Mouse (Mus musculus) ovary, postnatal 14 days (tissue): ENCODE measurements around the gene Wdr38.

ENCODE experiments used
- DNase-seq: peaks from one replicate; pipeline ENCODE4 v3.0.0; 2022; ENCODE audit warnings: low spot score

Wdr38 gene

DNA sequence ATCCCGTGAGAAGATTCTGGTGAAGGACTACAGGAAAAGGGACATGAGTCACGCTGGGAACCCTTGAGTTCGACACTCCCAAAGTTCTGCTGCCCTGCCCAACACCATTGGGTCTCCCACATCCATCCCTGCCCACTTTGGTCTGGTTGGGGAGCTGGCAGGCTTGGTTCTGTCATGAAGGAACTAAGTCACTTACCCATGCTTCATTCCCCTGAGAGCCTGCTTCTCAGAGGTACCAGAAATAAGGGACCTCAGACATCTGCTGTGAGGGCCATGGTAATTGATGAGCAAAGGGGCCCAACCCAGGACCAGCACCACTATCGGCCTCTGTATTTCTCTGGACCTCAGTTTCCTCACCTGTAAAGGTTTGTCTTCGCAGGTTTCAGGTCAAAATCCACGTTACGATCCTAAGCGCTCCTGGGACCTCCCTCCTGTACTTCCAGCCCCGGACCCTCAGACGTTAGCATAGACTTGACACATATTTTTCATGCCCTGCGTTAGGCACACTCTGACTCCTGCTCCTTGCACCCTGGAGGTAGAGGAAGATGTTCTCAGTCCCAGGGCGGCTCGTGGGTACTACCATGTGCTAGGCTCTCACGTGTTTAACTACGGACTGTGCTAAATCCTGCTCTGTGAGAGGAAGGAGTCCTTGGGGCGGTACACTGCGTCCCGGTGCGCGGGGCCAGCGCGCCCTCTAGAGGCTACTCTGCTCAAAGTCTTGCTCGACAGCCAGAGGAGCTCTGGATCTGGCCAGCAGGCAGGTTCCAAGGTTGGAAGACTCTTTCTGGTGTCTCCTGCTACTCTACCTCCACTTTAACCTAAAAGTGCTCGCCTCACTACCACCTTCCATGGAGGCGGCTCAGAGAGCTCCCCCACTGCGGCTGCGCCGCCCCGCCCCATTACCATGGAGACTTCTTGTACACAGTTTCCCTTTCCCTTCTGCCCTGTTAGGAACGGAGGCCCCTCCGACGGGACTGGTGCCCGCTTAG is at the start of gene Wdr38:
Wdr38 (plus strand) TSS at position 91 of the 989 bp plus-strand sequence.
- peak; percentile 88 for DNase-seq

- no peak for DNase-seq
Measured at GRCm38 (mm10) chr2:38947566-38947965, 49.7 kb upstream of the Wdr38 start.

GRCm38 (mm10) chr2:38950281-38950719 is 47.0 kb upstream of the Wdr38 start:
- peak; percentile 66 for DNase-seq

GRCm38 (mm10) chr2:38953152-38953883 is 44.0 kb upstream of the Wdr38 start:
- DNase-seq = peak; percentile 26

DNA sequence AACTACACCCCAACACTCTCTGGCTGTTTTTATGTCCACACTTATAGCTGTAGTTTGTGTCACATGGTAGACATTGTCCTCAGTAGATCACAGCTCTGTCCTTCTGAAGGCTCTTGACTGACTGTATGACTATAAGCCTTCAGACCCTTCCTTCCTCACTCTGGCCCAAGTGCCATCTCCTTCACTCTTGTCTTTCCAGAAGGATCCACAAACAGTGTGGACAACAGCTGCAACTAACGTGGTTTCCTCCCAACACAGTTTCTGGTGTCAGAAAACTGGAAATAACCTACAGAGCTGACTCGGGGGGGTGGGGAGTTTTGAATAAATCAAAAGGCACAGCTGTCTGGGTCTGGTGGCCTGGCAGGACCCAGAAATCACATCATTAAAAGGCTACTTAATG is 41.2 kb upstream of the Wdr38 start:
- DNase-seq = no peak

GRCm38 (mm10) chr2:38957671-38958223 is 39.5 kb upstream of the Wdr38 start:
- no peak for DNase-seq

DNA sequence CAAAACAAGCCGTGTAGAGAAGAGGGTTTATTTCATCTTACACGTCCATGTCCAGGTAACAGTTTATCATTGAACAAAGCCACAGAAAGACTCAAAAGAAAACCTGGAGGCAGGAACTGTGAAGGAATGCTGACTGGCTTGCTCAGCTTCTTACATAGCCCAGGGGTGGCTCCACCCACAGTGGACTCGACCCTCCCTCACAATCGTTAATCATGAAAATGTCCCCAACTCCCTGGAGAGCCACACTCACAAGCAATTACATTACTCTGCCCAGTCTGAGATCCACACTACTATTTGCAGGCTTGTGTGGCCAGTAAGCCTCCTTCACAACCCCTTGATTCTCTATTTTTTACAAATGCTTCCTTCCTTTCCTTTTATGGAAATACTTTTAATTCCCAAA is 33.1 kb upstream of the Wdr38 start:
- no peak for DNase-seq

GRCm38 (mm10) chr2:38969650-38970049 is 27.6 kb upstream of the Wdr38 start:
- no peak for DNase-seq

- DNase-seq = no peak
Measured at GRCm38 (mm10) chr2:38970057-38970456, 27.2 kb upstream of the Wdr38 start.

DNA sequence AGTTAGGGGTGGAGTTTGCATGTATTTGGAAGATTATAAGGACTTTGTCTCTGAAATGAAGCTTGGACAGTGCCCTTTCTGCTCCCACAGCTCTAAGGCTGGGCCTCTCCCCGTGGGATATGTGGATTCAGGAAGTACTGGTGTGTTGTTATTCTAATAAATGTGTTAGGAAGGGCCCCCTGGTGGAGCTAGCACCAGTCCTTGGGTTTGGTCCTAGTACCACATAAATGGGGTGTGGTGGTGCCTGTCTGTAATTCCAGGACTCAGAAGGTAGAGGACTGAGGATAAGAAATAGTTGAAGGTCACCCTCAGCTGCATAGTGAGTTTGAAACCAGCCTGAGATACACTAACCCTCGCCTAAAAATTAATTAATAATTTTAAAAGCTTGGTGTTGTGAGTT is 24.1 kb upstream of the Wdr38 start:
- DNase-seq = no peak

- DNase-seq = no peak
Measured at GRCm38 (mm10) chr2:38973701-38974100, 23.6 kb upstream of the Wdr38 start.

DNA sequence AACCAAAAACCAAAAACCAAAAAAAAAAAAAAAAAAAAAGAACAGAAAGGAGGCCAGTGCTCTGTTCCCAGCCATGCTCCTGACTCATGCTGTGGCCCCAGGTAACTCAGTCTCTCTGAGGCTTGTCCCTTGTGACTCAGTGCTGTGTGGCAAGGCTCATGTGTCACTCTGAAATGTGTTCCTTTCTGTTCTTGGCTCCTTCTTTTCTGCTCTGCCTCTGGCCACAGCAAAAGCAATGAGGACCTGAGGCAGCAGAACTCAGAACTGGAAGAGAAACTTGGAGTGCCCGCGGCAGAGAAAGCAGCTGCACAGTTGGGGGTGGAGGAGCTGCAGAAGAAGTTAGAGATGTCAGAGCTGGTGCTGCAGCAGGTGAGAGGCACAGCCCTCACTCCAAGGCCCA is 23.1 kb upstream of the Wdr38 start:
- no peak for DNase-seq

DNA sequence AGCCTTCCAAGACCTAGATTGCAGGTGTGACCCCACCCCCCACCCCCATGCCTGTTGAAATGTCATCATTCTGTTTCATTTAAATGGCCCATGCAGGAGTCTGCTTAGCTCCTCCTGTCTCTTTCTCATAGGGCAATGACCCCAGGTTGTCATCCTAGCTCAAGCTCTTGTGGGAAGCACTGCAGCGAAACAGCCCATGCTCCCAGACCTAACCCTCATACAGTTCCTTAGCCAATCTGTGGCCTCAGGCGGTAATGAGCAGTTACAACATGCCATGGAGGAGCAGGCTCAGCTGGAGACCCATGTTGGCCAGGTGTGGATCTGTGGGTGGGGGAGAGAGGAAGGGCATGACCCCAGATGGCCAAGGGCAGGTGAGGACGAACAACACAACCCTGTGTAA is 22.1 kb upstream of the Wdr38 start:
- DNase-seq = no peak

DNA sequence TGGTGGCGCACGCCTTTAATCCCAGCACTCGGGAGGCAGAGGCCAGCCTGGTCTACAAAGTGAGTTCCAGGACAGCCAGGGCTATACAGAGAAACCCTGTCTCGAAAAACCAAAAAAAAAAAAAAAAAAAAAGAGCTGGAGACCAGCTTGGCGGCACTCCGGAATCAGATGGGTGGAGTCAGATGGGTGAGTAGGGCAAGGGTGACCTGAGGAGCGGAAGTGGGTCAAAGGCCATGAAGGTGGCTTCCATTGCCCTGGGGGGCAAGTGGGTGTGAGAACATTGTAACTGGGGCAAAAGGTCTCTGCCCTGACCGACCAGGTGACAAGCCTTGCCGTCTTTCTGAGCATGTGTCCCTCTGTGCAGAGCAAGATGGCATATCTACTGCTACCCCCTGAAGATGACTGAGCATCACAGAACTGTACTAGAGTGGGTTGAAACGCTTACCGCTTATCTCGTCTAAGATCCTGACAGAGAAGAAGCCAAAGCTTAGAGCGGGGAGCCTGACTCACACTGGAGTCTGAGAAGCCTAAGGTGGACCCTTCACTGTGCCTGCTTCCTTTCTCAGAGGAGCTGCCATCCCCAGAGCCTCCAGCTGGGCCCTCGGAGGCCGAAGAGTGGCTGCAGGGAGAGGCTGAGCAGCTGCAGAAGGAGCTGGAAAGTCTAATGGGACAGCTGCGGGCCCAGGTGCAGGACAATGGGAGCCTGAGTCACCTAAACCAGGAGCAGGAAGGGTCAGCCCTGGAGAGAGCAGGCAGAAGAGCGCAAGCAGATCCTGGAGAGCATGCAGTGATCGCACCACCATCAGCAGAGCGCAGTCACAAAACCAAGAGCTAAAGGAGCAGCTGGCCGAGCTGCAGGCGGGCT is 21.1 kb upstream of the Wdr38 start:
- no peak for DNase-seq

- DNase-seq = no peak
Measured at GRCm38 (mm10) chr2:38977837-38978236, 19.4 kb upstream of the Wdr38 start.

DNA sequence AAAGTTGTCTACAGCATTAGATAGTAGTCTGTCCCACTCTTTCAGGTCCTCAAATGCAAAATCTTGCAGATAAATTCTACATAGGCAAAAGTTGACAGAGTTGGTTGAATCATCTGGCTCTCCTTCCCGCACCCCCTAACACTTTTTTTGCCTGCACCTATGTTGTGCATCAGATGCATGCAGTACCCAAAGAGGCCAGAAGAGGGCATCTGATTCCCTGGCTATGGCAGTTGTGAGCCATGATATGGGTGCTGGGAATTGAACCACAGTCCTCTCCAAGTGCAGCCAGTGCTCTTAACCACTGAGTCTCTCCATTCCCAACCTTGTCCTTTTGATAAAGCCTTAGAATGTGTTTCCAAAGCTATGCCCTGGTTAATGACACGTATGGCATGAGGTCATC is 13.8 kb upstream of the Wdr38 start:
- no peak for DNase-seq

DNA sequence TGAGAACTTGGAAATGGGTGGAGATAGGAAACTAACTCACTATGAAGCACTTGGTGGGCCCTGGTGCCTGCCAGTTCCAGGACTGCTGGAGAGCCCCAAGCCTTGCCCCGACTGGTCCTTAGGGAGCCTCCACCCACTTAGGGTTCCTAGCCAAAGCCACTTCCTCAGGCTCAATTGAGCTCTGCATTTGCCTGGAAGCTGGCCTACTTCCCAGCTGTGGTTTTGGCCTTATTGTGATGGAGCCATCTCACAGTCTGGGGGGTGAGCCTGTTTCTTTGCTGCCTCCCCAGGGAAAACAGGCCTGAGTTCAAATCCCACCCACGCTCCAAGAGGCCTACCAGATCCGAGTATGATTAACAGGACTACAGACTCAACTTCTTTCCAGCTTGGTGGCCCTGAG is 10.7 kb upstream of the Wdr38 start:
- no peak for DNase-seq

DNA sequence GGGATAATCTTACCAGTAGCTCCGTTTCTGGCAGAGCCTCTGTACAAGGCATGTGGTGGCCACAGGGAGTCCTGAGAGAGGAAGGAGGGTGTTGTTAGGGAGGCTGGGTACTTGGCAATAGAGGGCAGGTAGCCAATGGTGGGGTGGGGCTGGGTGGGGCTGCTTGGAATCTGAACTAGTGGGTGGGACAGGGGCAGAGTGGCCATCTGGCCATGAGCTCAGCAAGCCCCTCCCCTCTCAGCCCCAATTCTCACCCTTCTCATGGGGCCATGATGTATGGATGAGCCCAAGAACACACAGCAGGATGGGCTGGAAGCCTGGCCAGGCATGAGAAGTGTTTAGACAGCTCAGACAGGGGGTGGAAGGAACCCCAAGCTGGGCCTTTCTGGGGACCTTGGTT is 9.9 kb upstream of the Wdr38 start:
- no peak for DNase-seq

DNA sequence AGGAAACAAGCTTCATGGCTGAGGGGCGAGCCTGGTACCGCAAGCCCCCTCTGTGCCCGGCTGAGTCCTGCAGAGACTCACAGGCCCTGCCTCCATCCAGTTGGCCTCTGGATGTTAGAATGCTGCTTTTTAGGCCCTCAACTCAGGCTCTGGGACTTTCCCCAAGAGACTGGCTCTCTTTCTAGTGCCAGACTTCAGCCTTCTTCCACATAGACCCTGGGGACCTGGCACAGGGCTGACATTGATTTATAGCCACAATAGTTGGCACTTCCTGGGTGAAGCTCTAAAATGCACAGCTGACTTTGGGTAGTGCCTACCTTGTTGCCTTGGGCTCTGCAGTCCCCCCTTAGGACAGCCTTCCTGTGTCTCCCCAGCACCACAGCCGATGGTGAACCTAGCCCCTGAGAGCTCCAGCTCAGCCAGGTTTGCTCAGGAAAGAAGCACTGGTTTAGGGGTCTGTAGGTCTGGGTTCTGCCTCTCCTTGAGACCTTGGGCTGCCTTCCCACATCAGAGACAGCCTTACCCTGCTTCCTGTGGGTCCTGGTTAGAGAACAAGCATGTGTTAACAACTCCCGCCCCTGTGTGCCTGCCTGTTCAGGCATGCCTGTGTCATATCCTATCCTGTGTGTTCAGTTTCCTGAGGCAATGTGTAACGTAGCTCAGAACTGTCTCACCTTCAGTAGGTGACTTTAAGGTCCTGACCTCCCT is 9.3 kb upstream of the Wdr38 start:
- DNase-seq = no peak

DNA sequence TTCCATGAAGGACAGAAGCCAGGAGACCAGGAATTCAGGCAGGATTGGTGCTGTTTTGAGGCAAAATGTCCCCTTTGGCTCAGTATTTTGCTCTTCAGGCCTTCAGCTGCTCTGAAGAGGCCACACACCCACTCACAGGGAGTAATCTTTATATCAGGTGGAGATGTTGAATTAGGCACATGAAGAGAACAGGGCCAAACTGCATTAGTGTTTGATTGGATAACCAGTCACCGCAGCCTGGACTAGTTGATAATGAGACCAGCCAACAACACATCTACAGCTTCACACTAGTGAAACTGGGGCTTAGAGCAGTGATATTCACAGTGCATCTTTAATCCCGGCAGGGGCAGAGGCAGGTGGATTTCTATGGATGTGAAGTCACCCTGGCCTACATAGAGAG is 8.3 kb upstream of the Wdr38 start:
- no peak for DNase-seq

GRCm38 (mm10) chr2:38992004-38992403 is 5.3 kb upstream of the Wdr38 start:
- no peak for DNase-seq
